Mouse (Mus musculus) ovary, postnatal 14 days (tissue): ENCODE data around the gene Galm.
"Not testable (repeated sequence)": the region's sequence is repeated elsewhere in the genome, so short reads cannot be mapped to it uniquely, and the experiment has no call there.

ENCODE experiments used
- DNase-seq: peaks from one replicate; pipeline ENCODE4 v3.0.0; 2022; ENCODE audit warnings: low spot score

The Galm gene

DNA sequence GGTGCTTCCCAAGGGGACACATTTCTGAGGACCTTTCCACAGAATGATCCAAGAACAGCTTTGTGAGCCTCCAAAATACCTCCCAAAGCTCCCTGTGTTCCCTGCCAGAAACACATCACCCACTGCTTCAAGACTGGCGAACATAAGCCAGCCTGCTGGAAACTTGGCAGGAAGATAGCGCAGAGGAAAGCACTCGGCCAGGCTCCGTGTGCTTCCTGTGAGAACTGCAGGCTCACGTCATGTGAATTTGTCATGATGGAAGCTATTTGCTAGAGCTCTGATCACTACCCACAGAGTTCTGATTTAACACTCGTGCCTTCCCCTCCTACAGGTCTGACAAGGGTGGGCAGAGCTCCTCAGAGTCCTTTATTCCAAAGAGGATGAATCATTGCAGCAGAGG is 38.5 kb downstream of the Galm start:
- no peak for DNase-seq

GRCm38 (mm10) chr17:80166346-80166745 is 39.1 kb downstream of the Galm start:
- no peak for DNase-seq

GRCm38 (mm10) chr17:80167436-80167835 is 40.2 kb downstream of the Galm start:
- DNase-seq = no peak

DNA sequence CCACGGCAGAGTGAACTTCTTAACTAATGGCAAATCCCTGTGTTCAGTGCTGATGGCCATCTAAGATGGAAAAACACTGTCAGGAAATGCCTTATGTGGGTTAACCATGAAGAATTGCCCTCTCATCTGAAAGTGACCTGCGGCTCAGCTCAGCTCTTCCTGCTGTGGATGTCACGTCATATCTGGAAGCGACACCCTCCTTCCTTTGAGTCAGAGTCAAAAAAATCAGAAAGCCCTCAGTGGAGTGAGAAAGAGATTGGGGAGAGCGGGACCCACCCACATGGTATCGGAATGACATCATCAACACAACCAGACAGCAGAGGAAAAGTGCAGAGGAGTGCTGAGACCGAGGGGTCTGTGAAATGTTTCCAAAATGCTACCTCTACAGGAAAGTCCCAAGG is 40.6 kb downstream of the Galm start:
- DNase-seq = no peak

DNA sequence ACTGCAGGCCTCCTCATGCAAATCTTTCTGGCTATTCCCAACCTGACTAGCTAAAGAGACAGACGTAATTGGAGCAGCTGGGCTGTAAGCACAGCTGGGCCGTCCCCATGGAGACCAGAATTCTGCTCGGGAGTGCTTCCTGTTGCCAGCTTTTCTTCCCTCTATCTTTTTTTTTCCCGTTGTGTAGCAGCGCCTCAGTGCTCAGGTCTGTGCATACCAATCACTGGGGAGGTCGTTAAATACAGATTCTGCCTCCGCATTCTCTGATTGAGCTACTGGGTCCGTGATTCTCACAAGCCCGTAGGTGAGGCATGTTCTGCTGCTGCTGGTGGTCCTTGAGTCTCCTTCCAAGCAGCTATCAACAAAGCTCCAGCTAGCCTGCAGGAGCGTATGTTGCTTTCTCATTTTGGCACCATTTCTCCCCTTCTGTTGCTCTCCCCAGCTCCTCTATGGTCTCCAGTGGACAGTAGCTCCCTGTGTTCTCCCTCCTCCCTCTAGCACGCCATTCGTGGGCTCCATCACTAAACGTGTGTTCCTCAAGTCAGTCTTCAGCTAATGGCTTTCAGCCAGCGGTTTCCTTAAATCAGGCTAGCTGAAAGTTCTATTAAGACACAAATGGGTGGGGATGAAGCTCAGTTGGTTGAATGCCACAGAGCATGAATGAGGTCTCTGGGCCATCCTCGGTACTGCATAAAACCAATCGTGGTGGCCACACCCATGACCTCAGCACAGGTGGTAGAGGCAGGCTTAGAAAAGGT is 41.3 kb downstream of the Galm start:
- no peak for DNase-seq

GRCm38 (mm10) chr17:80169792-80170191 is 42.5 kb downstream of the Galm start:
- DNase-seq = no peak

DNA sequence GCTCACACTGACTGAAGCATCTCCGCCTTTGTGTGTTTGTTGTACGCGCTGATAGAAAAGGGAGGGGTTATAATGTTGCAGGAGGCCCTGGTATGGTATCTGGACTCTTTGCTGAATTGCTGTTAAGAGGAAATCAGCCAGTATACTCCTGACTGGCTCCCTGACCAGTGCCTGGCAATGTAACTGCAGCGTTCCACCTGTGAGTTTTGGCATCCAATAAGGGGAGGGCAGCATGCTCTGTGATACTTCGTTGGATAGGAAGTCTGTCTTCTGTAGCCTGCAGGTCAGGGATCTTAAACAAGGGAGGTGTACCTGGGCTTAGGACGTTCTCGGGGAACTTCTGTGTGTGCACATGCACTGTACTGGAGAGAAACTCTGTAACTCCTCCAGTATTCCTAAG is 43.7 kb downstream of the Galm start:
- DNase-seq = no peak

GRCm38 (mm10) chr17:80171948-80172347 is 44.7 kb downstream of the Galm start:
- no peak for DNase-seq

DNA sequence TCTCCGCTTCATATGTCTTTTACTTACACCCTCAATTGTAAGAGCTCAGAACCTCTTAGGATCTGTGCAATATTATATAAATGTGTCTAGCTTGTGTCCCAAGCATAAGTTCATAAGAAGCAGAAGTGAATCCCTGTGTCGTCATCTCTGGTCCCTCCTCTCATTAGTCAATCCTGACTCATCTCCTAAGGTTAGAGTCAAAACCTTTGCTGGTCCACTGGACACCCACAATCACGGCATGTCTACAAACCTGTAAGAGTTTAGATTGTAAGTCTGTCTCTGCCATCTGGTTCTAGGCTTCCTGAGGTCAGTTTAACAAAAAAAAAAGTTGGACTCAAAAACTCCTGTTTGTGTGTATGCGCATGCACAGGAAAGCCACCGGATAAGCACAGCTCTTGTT is 45.5 kb downstream of the Galm start:
- DNase-seq = no peak

- DNase-seq = no peak
Observed at GRCm38 (mm10) chr17:80173708-80174107, 46.4 kb downstream of the Galm start.

GRCm38 (mm10) chr17:80174146-80174545 is 46.9 kb downstream of the Galm start:
- no peak for DNase-seq

- DNase-seq = no peak
Observed at GRCm38 (mm10) chr17:80174699-80175385, 47.6 kb downstream of the Galm start.

- DNase-seq = no peak
Observed at GRCm38 (mm10) chr17:80175386-80175739, 48.1 kb downstream of the Galm start.

DNA sequence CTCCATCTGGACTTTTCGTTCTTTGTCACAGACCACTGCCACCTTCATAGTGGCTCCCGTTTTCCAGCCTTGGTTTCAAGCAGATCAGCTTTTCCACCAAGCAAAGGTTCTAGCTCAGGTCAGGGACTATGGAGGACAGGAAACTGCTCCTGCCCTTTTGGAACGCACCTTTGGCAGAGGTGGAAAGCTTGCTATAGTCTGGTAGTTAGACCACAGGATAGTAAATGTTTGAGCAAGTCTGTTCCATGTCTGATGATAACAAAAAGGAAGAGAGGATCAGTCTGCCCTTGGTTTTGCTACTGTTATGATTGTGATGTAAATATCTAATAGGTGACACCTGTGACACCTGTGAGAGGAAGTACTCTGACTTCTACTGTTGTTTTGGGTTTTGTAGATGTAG is 48.7 kb downstream of the Galm start:
- DNase-seq = no peak

GRCm38 (mm10) chr17:80178846-80179245 is 51.6 kb downstream of the Galm start:
- not testable (repeated sequence) for DNase-seq

GRCm38 (mm10) chr17:80179959-80180358 is 52.7 kb downstream of the Galm start:
- peak; percentile 62 for DNase-seq

- no peak for DNase-seq
Observed at GRCm38 (mm10) chr17:80180468-80180867, 53.2 kb downstream of the Galm start.

DNA sequence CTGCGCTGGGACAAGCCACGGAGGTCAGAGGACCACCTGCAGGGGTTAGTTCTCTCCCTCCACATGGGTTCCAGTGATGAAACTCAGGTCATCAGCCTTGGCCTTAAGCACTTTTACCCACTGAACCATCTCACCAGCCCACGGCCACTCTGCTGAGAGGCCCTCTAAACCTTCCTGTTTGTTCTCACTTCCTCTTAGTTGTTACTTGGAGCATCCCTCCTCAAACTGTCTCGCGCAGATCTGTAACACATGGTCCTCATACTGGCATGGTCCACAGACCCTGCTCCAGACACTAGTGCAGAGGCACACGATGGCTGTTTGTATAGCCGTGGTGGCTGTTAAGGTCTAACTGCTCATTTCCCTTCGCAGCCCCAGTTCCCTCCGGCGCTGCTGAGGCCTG is 56.3 kb downstream of the Galm start:
- no peak for DNase-seq

GRCm38 (mm10) chr17:80193075-80193474 is 65.8 kb downstream of the Galm start:
- DNase-seq = no peak

- DNase-seq = no peak
Observed at GRCm38 (mm10) chr17:80199160-80199778, 72.0 kb downstream of the Galm start.

GRCm38 (mm10) chr17:80205657-80206056 is 78.4 kb downstream of the Galm start:
- DNase-seq = no peak

- DNase-seq = no peak
Observed at GRCm38 (mm10) chr17:80206301-80206670, 79.0 kb downstream of the Galm start.
